Mouse (Mus musculus): ENCODE measurements around the gene Dcbld2. TPM values are rescaled to one million over a fixed set of nuclear protein-coding genes. Genes with fewer than 3 reads are reported as not detected.

Dcbld2 gene
- polyA plus RNA-seq, 1 experiment from 2014 or later = 9.2 TPM

Other genes starting within 250 kb of the Dcbld2 start
- 11.2 and 15.0 TPM in 2 replicates for gene St3gal6, start 115.8 kb downstream of the Dcbld2 start, polyA plus RNA-seq (2014; fragmentation: Nextera tagmentation; extraction: Ambion mirVana)
- not detected in 2 replicates for gene Gm813, start 208.5 kb downstream of the Dcbld2 start, polyA plus RNA-seq (2014; fragmentation: Nextera tagmentation; extraction: Ambion mirVana)
- gene E330017A01Rik, start 230.3 kb downstream of the Dcbld2 start, polyA plus RNA-seq (2014; fragmentation: Nextera tagmentation; extraction: Ambion mirVana) = not detected in 2 replicates